Mouse (Mus musculus) erythroblast, adult 5-6 weeks (primary cell): ENCODE results near the gene Gprin2. TPM values are rescaled to one million over a fixed set of nuclear protein-coding genes. Genes with fewer than 3 reads are reported as not detected.

Experiments used
- total RNA-seq, 2 experiments: library from RNA; stranded (forward) in 1 of 2; stranded (reverse) in 1 of 2; fragments of 150-400 nt in 1 of 2; fragments of 200-764, 138-1000 nt in 1 of 2; gene quantifications; 2 replicates each; pipeline versions ENCODE4 v1.2.3 to v1.2.4; 2015 to 2017; ENCODE audit warnings: low replicate concordance in 2 of 2

Gene Gprin2
- total RNA-seq, 2 experiments from 2014 or later, result not detected

Other genes starting within 250 kb of the Gprin2 start
- not detected in 2 replicates for gene Rbp3, start 247.7 kb downstream of the Gprin2 start, total RNA-seq (2015; ENCODE audit: low replicate concordance)
- gene Rbp3, start 247.7 kb downstream of the Gprin2 start, total RNA-seq (2017; ENCODE audit: low replicate concordance), result not detected in 2 replicates
- not detected in 2 replicates for gene Zfp488, start 222.9 kb downstream of the Gprin2 start, total RNA-seq (2015; ENCODE audit: low replicate concordance)
- gene Zfp488, start 222.9 kb downstream of the Gprin2 start, total RNA-seq (2017; ENCODE audit: low replicate concordance), result 0.14 TPM in 1 of 2 replicates, not detected in the other
- gene Gm30083, start 186.5 kb downstream of the Gprin2 start, total RNA-seq (2015; ENCODE audit: low replicate concordance), result not detected in 2 replicates
- gene Gm30083, start 186.5 kb downstream of the Gprin2 start, total RNA-seq (2017; ENCODE audit: low replicate concordance), result not detected in 2 replicates
- not detected in 2 replicates for gene Gm5460, start 184.9 kb downstream of the Gprin2 start, total RNA-seq (2015; ENCODE audit: low replicate concordance)
- gene Gm5460, start 184.9 kb downstream of the Gprin2 start, total RNA-seq (2017; ENCODE audit: low replicate concordance), result not detected in 2 replicates
- gene Antxrl, start 148.9 kb downstream of the Gprin2 start, total RNA-seq (2015; ENCODE audit: low replicate concordance), result not detected in 2 replicates
- gene Antxrl, start 148.9 kb downstream of the Gprin2 start, total RNA-seq (2017; ENCODE audit: low replicate concordance), result not detected in 2 replicates
- not detected in 2 replicates for gene Anxa8, start 115.7 kb downstream of the Gprin2 start, total RNA-seq (2015; ENCODE audit: low replicate concordance)
- not detected in 2 replicates for gene Anxa8, start 115.7 kb downstream of the Gprin2 start, total RNA-seq (2017; ENCODE audit: low replicate concordance)
- not detected in 2 replicates for gene A630023A22Rik, start 98.9 kb downstream of the Gprin2 start, total RNA-seq (2015; ENCODE audit: low replicate concordance)
- gene A630023A22Rik, start 98.9 kb downstream of the Gprin2 start, total RNA-seq (2017; ENCODE audit: low replicate concordance), result not detected in 2 replicates
- gene Npy4r, start 49.2 kb downstream of the Gprin2 start, total RNA-seq (2015; ENCODE audit: low replicate concordance), result not detected in 2 replicates
- not detected in 2 replicates for gene Npy4r, start 49.2 kb downstream of the Gprin2 start, total RNA-seq (2017; ENCODE audit: low replicate concordance)
- gene Syt15, start 17.9 kb upstream of the Gprin2 start, total RNA-seq (2015; ENCODE audit: low replicate concordance), result not detected in 2 replicates
- not detected in 2 replicates for gene Syt15, start 17.9 kb upstream of the Gprin2 start, total RNA-seq (2017; ENCODE audit: low replicate concordance)
- 3.8 and 5.2 TPM in 2 replicates for gene Shld2, start 108.8 kb upstream of the Gprin2 start, total RNA-seq (2015; ENCODE audit: low replicate concordance)
- 1.4 and 3.3 TPM in 2 replicates for gene Shld2, start 108.8 kb upstream of the Gprin2 start, total RNA-seq (2017; ENCODE audit: low replicate concordance)
- 35.7 and 65.6 TPM in 2 replicates for gene Glud1, start 109.1 kb upstream of the Gprin2 start, total RNA-seq (2015; ENCODE audit: low replicate concordance)
- gene Glud1, start 109.1 kb upstream of the Gprin2 start, total RNA-seq (2017; ENCODE audit: low replicate concordance), result 24.5 and 55.2 TPM in 2 replicates
- not detected in 2 replicates for gene Fam25c, start 153.8 kb upstream of the Gprin2 start, total RNA-seq (2015; ENCODE audit: low replicate concordance)
- gene Fam25c, start 153.8 kb upstream of the Gprin2 start, total RNA-seq (2017; ENCODE audit: low replicate concordance), result not detected in 2 replicates
- gene Sncg, start 173.1 kb upstream of the Gprin2 start, total RNA-seq (2015; ENCODE audit: low replicate concordance), result not detected in 2 replicates
- not detected in 2 replicates for gene Sncg, start 173.1 kb upstream of the Gprin2 start, total RNA-seq (2017; ENCODE audit: low replicate concordance)
- gene Mmrn2, start 173.8 kb upstream of the Gprin2 start, total RNA-seq (2015; ENCODE audit: low replicate concordance), result not detected in 2 replicates
- not detected in 2 replicates for gene Mmrn2, start 173.8 kb upstream of the Gprin2 start, total RNA-seq (2017; ENCODE audit: low replicate concordance)